Mouse (Mus musculus): ENCODE data around the gene Brap.
"Not testable (repeated sequence)": the region's sequence is repeated elsewhere in the genome, so short reads cannot be mapped to it uniquely, and the experiment has no call there.

Gene Brap

DNA sequence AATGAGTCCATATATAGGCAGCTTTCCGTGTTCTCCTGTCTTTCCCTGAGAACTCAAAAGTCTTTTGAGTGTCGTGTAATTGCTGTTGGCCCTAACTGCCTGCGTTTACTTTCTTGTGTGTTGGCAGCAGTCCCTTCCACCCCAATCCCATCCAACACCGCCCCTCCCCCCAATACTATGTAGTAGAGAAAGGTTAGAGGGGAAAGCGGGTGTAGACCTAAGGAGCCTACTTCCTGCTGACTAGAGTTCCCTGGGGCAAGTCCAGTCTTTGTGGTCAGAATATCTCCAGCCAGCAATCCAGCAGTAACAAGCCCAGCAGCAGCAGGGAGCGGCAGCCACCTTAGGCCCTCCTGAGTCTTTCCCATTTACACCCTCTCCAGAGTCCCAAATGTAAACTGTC lies 8.0 kb downstream of the Brap start:
- no peak for DNase-seq (ENCODE audit: low read depth, low spot score)

DNA sequence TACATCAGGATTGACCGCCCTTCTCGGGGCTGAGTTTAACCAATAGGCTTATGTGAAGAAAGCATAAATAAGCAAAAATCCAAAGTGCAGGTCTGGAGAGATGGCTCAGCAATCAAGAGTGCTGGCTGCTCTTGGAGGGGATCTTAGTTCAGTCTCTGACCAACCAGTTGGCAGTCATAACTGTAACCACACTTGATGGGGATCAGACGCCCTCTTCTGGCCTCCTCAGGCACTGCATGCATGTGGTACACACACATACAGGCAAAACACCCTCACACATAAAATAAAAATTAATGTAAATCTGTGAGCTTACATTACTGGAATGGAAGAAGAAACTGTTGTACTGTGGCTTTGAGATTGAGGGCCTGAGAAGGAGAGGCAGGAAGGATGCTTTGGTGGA lies 10.0 kb downstream of the Brap start:
- peak; percentile 19 for DNase-seq (ENCODE audit: low read depth, low spot score)

DNA sequence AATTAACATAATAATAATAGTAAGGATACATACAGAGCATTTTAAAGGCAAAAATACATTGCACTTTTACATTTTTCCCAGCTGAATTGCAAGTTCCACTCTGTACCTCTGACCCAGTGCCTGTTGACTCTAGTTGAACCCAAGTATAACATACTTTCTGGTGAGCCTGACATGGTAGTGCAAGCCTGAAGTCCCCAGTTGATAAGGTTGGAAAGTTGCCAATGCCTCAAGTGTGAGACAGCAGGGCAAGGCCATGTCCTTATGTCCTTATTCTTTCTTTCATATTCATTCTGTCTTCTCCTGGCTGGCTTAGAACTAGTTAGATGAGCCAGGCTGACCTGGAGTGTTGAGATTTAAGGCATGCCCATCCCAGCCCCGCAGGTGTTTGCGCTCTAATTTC lies 21.9 kb downstream of the Brap start:
- DNase-seq (ENCODE audit: low read depth, low spot score), result no peak

DNA sequence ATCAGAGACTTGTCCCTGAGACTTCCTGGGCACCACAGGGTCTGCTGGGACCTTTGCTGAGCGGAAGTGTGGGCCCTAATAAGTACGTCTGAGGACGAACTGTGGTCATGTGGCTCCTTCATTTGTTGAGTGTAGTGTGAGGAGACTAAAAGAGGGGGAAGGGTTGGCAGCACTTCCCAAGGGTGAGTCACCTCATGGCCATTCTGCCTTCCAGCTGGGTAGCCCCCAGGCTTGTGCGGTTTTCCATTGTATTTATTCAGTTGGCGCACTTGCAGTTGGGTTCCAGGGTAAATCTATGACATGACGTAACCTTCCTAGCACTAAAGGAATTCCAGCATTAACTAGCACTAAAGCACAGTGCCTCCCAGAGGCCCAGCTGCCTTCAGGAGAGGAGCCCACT lies 25.1 kb downstream of the Brap start:
- no peak for DNase-seq (ENCODE audit: low read depth, low spot score)

DNA sequence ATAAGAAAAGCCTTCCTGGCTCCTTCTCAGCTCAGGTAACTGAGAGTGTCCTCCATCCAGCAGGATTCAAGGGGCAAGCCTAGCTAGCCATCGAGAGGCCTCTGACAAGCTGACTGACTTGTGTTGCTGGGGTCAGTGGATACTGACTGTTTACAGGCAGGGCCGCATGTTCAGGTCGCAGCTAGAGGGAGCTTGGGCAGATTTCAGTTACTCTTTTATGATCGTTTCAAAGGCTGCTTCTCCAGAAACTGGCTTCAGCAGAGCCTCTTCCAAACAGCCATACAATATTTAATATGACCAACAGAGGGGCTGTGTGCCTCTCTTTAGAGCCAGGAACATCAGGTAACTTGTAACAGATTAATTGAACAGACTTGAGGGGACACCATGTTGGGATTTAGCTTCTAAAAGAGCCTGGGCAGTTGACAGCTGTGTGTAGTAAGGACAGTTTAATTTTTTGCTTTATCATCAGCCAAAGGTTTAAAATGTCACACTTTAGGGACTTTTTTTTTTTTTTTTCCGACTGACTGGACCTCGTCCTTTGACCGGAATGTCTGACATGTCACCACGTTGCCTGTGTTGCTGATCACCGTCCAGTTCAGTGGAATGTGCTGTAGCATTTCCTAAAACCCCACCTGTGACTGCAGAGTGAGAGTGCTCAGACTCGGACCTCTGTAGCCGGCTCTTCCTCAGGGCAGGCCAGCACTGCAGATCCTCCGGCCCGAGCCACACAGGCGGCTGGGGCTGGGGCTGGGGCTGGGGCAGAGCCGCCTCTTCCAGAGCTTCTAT lies 25.9 kb downstream of the Brap start:
- no peak for DNase-seq (ENCODE audit: low read depth, low spot score)

DNA sequence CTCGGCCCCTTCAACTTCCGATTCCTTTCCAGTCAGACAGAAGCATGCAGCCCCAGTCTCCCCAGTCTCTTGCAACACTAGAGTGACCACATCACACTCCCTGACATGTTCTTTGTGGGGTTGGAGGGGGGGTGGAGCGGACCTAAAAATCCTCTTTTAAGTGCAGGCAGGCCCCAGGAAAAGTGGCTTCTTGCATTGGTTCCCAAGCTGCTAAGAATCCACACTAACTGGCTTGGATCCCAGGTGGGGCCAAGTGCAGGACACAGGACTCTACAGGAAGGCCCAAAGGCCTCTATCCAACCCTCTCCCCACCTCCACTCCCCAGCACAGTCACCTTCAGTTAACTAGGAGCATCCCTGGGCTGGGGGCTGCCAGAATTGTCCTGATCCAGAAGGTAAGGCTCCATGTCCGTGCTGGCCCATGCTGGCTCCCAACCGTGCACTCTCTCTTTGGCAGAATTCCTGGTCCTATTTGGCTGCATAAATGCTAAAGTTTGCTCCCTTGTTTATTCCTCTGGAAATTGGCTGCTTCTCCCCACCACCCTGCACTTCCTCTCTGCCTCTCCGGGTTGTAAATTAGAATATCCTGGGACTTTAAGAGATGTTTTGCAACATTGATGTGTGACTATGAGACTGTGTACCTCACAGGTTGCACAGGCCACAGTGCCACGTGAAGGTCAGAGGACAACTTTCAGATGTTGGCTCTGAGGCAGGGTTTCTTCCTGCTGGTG lies 30.3 kb downstream of the Brap start:
- no peak for DNase-seq (ENCODE audit: low read depth, low spot score)

DNA sequence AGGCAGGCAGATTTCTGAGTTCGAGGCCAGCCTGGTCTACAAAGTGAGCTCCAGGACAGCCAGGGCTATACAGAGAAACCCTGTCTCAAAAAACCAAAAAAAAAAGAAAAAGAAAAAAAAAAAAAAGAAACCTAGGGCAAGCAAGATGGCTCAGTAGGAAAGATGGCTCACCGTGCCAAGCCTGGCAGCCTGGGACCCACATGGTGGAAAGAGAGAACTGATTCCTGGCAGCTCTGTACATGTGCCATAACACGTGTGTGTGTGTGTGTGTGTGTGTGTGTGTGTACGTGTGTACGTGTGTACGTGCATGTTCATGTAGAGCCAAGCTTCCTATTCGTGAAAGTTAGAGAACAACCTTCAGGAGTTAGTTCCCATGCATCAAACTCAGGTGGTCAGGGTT lies 31.1 kb downstream of the Brap start:
- not testable (repeated sequence) for DNase-seq (ENCODE audit: low read depth, low spot score)

DNA sequence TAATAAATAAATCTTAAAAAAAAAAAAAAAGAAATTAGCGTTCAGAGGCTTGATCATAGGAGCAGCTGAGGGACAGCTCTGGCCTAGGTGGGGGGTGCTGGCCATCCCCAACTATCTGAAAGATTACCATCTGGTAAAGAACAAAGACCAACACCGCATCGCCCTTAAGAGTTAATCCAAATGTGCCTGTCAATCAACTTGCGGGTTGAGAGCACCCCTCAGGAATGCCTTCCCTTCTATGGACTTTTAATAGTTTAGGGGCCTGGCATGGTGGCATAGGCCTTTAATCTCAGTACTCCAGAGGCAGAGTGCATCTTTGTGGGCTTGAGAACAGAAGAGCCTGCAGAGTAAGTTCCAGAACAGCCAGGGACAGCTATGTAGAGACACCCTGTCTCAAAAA lies 32.5 kb downstream of the Brap start:
- DNase-seq (ENCODE audit: low read depth, low spot score), result no peak

DNA sequence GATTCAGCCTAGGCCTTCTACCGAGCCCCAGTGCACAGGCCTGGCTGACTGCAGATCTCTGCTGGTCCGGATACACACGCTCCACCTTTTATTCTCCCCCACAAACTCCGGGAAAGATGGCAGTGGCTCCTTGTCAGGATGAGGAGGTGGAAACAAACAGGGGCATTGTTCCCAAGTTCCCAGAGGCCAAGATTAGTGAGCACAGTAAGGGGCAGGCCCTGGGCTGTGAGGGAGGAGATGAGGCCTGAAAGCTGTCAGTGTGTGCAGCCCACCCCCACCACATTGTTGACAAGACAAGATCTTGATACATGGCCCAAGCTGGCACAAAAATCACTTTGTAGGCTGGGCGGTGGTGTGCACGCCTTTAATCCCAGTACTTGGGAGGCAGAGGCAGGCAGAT lies 36.4 kb downstream of the Brap start:
- peak; percentile 30 for DNase-seq (ENCODE audit: low read depth, low spot score)

DNA sequence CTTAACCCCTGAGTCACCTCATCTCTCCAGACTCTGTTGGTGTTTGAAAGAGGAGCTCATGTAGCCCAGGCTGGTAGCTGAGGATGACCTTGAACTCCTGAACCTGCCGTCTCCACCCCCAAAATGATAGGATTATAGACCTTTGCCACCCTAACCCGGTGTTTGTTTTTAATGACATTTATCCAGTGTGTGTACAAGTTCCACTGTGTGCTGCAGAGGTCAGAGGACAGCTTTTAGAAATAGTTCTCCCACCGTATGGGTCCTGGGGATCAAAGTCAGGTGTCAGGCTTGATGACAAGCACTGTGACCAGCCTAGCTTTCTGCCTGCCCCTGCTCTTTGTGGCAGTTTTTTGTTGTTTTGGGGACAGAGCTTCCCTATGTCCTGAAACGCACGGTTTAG lies 39.5 kb downstream of the Brap start:
- no peak for DNase-seq (ENCODE audit: low read depth, low spot score)

DNA sequence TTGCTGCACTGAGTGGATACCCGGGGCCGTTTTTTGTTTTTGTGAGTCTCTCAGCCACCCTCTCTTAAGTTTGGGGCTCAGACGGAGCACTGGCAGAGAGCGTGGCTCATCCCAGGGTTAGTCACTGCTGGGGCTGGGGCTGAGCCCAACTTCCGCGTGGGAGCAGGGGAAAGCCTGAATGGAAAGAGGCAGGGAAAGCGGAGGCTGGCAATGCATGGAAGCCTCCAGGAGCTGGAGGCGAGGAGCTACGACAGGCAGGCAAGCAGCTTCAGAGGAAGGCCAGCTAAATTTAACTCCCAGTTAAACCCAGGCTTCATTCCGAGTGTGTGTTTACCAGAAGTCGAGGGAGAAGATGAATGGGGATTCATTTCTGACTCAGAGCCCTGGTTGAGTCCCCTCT lies 40.1 kb downstream of the Brap start:
- no peak for DNase-seq (ENCODE audit: low read depth, low spot score)

DNA sequence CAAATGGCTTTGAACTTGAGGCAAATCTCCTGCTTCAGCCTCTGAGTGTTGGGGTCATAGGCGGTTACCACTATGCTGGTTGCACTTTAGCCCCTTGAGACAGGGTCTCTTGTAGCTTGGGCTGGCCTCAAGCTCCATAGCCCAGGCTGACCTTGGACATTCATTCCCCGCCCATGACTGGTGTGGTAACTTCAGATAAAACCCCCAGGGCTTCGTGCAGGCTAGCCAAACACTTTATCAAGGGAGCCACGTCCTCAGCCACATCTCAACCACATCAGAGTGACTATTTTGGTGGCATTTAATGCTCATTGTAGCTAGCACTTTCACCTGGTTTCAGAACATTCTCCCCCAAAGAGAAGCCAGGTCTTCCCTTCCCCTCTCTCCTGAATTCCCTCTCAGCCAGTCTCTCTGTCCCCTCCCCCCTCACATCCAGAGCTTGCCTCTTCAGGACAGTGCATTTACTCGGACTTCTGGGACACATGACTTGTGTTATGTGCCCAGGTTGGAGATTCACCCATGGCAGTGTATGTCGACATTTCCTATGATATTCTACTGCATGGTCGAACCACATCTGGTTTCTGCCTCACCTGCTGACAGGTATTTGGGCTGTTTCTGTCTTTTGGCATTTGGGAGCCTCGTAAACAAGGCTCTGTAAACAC lies 40.9 kb downstream of the Brap start:
- DNase-seq (ENCODE audit: low read depth, low spot score), result no peak

DNA sequence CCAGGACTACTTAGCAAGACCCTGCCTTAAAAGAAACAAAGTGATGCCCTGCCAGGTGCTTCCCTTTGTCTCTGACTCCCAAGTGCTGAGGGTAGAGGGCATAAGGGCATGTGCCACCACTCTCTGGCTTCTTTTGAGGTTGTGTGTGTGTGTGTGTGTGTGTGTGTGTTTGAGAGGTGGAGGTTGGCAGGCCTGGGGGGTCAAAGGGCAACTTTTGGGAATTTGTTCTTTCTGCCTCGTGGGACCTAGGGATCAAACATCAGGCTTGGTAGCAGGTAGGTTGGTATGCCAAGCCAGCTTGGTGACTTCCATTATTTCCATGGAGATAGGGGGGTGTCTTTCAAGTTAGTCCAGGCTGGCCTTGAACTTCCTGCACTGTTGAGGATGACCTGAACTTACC lies 43.0 kb downstream of the Brap start:
- DNase-seq (ENCODE audit: low read depth, low spot score), result no peak

DNA sequence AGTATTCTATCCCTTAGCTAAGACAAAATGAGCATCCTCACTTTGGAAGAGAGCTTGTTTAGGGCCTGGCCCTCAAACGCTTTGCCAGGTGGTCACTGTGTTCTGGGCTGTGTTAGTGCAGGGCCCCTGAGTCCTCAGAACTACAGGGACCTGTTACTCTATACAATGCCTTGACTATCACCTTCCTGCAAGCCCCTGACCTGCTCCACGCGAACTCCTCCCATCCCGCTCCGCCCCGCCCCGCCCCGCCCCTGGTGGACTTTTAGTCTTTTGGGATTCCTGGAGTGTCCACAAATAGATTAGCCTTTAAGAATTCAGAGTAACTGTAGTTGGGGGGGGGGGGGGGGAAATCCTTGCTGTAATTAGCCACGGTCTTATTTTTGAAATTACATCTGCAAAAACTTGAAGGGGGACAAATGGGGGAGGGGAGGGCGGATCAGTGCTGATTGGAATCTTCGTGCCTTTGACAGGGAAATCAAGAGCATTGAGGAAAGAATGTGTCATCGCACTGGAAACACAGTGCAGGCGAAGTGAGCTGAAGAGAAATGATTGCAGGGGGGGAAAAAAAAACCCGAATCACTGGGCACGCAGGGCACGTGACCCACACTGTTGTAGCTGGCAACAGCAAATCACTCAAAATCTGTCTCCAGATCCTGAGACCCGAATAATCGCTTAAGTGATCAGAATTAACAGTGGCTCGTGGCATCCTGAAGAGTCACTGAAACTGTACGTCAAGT lies 44.3 kb downstream of the Brap start:
- DNase-seq (ENCODE audit: low read depth, low spot score), result peak; percentile 28

DNA sequence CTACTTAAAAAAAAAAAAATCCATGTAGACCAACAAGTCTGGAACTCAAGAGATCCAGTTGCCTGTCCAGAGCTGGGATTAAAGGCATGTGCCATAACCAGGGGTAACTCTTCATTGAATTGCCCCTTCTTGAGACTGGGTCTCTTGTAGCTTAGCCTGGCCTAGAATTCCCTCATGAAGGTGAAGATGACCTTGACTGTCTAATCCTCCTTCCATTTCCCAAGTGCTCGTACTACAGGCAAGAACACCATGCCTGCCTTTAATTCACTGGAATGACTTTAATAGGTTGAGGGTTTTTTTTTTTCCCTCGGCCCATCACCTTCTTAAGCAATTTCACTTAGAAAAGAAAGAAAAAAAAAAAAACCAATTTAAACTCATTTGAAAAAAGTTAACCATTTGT lies 50.0 kb downstream of the Brap start:
- no peak for DNase-seq (ENCODE audit: low read depth, low spot score)

DNA sequence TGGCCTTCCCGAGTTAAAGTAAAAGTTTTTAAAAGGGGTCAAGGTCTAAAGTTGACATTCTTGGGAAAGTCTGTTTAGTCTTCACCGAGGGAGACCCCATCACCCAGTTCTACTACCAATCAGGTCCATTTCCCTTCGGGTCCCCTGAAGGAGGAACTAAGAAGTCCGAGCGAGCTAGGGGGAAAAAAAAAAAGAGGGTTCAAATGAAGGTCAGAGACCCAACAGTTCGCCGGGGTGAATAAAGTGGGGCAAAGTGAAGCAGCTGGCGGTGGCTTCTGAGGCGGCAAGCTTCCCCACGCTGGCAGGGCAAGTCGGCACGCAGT lies 50.4 kb downstream of the Brap start:
- DNase-seq (ENCODE audit: low read depth, low spot score), result peak; percentile 64

DNA sequence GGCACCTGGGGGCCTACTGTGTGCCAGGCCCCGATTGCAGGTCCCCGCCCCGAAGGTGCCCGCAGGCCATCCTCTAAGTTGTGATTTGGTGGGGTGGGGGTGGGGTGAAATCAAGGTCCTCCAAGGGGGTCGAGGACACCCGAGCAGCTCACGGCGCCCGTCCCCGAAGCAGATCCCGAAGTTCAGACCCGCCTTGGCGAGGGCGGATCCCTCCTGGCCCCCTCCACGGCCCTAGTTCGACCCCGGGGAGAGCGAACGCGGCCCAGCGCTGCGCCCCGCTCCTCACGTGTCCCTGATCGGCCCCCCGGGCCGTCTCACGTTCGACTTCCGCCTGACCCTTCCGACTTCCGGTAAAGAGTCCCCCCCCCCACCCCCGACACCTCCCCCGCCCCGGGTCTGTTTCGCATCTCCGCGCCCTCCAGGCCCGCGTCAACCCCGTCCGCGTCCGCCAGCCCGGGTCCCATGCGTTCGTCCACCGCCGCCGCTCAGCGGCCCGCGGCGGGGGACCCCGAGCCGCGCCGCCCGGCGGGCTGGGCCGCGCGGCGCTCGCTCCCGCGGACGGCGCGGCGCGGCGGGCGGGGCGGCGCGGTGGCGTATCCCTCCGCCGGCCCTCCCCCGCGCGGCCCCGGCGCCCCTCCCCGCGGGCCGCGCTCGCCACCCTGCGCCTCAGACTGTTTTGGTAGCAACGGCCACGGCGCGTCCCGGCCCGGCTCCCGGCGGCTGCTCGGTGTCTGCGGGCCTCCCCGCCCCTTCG lies 51.0 kb downstream of the Brap start, which contains the start of gene Atxn2:
TSS of gene Atxn2 (plus strand) at position 164 of the 754 bp plus-strand sequence.
- peak; percentile 92 for DNase-seq (ENCODE audit: low read depth, low spot score)

DNA sequence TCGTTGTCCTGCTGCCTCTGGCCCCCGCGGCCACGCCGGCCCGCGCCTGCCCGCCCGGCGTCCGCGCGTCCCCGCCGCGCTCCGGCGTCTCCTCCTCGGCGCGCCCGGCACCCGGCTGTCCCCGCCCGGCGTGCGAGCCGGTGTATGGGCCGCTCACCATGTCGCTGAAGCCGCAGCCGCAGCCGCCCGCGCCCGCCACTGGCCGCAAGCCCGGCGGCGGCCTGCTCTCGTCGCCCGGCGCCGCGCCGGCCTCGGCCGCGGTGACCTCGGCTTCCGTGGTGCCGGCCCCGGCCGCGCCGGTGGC lies 51.5 kb downstream of the Brap start:
- no peak for DNase-seq (ENCODE audit: low read depth, low spot score)

DNA sequence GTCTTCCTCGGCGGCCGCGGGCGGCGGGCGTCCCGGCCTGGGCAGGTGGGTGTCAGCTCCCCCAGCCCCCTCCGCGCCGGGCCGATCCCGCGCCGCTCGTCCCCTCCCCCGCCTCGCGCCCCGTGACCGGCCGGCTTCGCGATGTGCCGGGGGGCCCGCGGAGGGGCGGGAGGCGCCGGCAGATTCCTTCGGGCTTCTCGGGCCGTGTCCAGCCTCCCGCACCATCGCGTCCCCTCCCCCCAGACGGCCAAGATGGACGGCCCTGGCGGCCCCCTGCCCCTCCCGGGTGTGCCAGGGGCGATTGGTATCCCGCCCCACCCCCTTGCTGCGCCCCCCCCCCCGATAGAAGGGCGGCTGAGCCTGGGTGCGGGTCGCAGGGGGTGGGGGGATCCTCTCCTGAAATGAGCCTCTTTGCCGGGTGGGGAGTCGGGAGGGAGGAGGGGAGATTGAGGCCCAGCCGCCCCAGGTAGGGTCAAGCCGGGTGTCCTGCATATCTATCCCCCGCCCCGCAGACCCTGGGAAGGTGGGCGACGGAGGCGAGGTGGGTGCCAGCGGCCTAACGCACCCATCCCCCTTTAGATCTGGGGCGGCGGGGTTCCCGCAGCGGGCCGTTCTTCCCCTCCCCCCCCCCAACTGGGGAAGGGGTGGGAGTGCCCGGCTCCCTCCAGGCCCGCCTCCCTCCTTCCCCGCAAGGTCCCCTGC lies 52.0 kb downstream of the Brap start:
- DNase-seq (ENCODE audit: low read depth, low spot score), result peak; percentile 62

DNA sequence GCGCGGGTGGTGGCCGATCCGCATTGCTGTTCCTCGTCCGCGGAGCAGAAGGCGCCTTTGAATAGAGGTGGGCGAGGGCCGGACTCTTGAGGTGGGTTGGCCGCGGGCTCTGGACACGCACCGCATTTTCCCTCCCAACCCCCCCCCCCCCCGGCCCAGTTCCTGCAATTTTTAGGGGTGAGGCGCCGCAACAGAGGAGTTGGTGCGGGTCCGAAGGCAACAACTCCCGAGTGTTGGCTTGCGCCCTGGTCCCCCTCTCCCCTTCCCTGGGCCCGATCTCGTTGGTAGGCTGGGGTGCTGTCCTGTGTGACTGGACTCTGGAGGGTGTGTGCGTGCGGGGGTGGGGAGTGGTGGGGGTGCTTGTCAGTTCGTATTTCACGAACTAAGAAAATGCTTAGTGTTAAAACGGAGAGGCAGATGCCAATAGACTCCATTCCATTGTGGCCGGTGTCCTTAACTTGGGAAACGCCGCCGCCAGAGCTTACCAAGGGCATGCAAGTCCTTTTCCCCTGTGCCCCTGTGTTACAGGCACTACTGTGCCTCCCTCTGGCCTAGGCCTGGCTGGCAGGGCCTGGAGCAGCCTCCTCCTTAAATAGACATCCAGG lies 52.7 kb downstream of the Brap start:
- peak; percentile 54 for DNase-seq (ENCODE audit: low read depth, low spot score)

DNA sequence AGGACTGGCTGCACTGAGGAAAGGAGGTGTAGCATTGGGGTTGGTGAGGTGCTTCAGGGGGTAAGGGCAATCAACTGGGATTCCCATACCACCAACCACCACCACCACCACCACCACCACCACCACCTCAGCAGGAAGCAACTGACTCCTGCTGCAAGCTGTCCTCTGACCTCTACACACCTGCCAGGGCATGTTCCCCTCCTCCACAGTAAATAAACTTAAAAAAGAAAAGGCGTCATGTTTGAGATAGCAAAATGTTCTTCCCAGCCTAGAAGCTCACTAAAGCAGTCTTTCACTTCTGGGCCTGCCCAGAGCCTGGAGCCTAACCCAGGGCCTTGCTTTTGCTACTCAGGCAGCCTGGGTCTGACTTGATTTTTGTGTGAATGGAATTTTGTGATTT lies 54.0 kb downstream of the Brap start:
- no peak for DNase-seq (ENCODE audit: low read depth, low spot score)
